Mouse (Mus musculus): ENCODE results near the gene Hdx. TPM values are rescaled to one million over a fixed set of nuclear protein-coding genes. Genes with fewer than 3 reads are reported as not detected.

Gene Hdx
- under 1 TPM; 0.70 to 0.88 TPM for total RNA-seq (2021)

GRCm38 (mm10) chrX:111696356-111697282 lies at the start of gene Hdx:
TSS of gene Hdx (minus strand) at chrX:111697079.
- peak; percentile 70 for DNase-seq

GRCm38 (mm10) chrX:111685665-111686064 lies 11.2 kb downstream of the Hdx start:
- no peak for DNase-seq

GRCm38 (mm10) chrX:111671685-111672084 lies 25.2 kb downstream of the Hdx start:
- no peak for DNase-seq

- DNase-seq = no peak
These were observed 36.5 kb downstream of the Hdx start for GRCm38 (mm10) chrX:111660381-111660780.

- no peak for DNase-seq
These were observed 38.2 kb downstream of the Hdx start for GRCm38 (mm10) chrX:111658671-111659070.

- no peak for DNase-seq
These were observed 51.9 kb downstream of the Hdx start for GRCm38 (mm10) chrX:111644945-111645344.

- no peak for DNase-seq
These were observed 56.3 kb downstream of the Hdx start for GRCm38 (mm10) chrX:111640616-111641015.

GRCm38 (mm10) chrX:111597631-111598161 lies 99.2 kb downstream of the Hdx start:
- DNase-seq = no peak

- peak; percentile 5 for DNase-seq
These were observed 109.3 kb downstream of the Hdx start for GRCm38 (mm10) chrX:111587616-111588015.

- no peak for DNase-seq
These were observed 119.8 kb downstream of the Hdx start for GRCm38 (mm10) chrX:111577044-111577443.

GRCm38 (mm10) chrX:111537859-111538258 lies 159.0 kb downstream of the Hdx start, which contains the start of gene Rps6ka6:
TSS of gene Rps6ka6 (minus strand) at chrX:111537959.
- no peak for DNase-seq

Other genes with a start within 250 kb of the Hdx start
- 1 to 10 TPM; 1.5 to 1.8 TPM for gene Rps6ka6, start 159.1 kb downstream of the Hdx start, total RNA-seq (2021)
- not detected for gene Gm45194, start 194.3 kb upstream of the Hdx start, total RNA-seq (2021)